Mouse (Mus musculus) kidney, embryonic 14.5 days (tissue): ENCODE measurements around the gene Nedd4. TPM values are rescaled to one million over a fixed set of nuclear protein-coding genes. Genes with fewer than 3 reads are reported as not detected.

Experiments used
- ATAC-seq: fragments of 200-750 bp; cut with Nextera tagmentation; 2 replicates; pipeline ENCODE4 v1.8.0; 2017; ENCODE audit warnings: moderate number of reproducible peaks, mild to moderate bottlenecking, moderate TSS enrichment, moderate library complexity; ENCODE audit not compliant: low FRiP score, low TSS enrichment
- H3K27ac ChIP-seq: fragments of 300-500 bp; sonication (generic); 2 replicates; pipeline ENCODE4 v1.5.1; 2014; ENCODE audit warnings: low read depth, mild to moderate bottlenecking, low read length, moderate library complexity, mixed read lengths
- H3K27me3 ChIP-seq: fragments of 300-500 bp; sonication (generic); 2 replicates; pipeline ENCODE4 v1.6.1; 2014; ENCODE audit warnings: mild to moderate bottlenecking, low read length; ENCODE audit not compliant: control insufficient read depth, insufficient read depth
- H3K36me3 ChIP-seq: fragments of 300-500 bp; sonication (generic); 2 replicates; pipeline ENCODE4 v1.6.1; 2014; ENCODE audit warnings: low read length, mixed read lengths; ENCODE audit not compliant: control insufficient read depth, insufficient read depth
- H3K4me1 ChIP-seq: fragments of 300-500 bp; sonication (generic); 2 replicates; pipeline ENCODE4 v1.6.1; 2014; ENCODE audit warnings: low read length, mixed read lengths; ENCODE audit not compliant: control insufficient read depth, insufficient read depth
- H3K4me2 ChIP-seq: fragments of 300-500 bp; sonication (generic); replicated peaks from 2 replicates; pipeline ENCODE4 v1.6.1; 2014; ENCODE audit warnings: low read depth, mild to moderate bottlenecking, low read length
- H3K4me3 ChIP-seq: fragments of 300-500 bp; sonication (generic); 2 replicates; pipeline ENCODE4 v1.5.1; 2014; ENCODE audit warnings: mild to moderate bottlenecking, low read length
- H3K9ac ChIP-seq: fragments of 300-500 bp; sonication (generic); 2 replicates; pipeline ENCODE4 v1.6.1; 2014; ENCODE audit warnings: low read depth, mild to moderate bottlenecking, low read length, moderate library complexity
- H3K9me3 ChIP-seq: fragments of 300-500 bp; sonication (generic); 2 replicates; pipeline ENCODE4 v1.6.1; 2016; ENCODE audit warnings: low read length; ENCODE audit not compliant: control insufficient read depth
- WGBS: fragments of 180-500 bp; shearing (Covaris S2); extraction: QIAGEN DNeasy Blood & Tissue Kit; methylation state at CpG from one replicate; pipeline ENCODE4 v1.1.7; 2014; 5-methylcytosine and 5-hydroxymethylcytosine counted together
- polyA plus RNA-seq: library from polyadenylated mRNA; unstranded; fragments of >200 nt; fragmentation: Nextera tagmentation; extraction: Ambion mirVana; gene quantifications from 2 replicates; pipeline ENCODE4 v1.2.1, GENCODE M21; 2014

The Nedd4 gene
- polyA plus RNA-seq, 1 experiment from 2014 or later: 806 TPM

- ATAC-seq: no peak
- peaks cover 86% of the 10 kb centered on the region for H3K36me3 ChIP-seq
- H3K4me2 ChIP-seq: no peak overlapping the region
- no peaks in the 10 kb centered on the region for H3K4me1 ChIP-seq
- H3K4me3 ChIP-seq: no peak overlapping the region
- no peak overlapping the region for H3K27ac ChIP-seq
- no peaks in the 10 kb centered on the region for H3K27me3 ChIP-seq
- no peak overlapping the region for H3K9ac ChIP-seq
- no peaks in the 10 kb centered on the region for H3K9me3 ChIP-seq
- WGBS: 92% methylated on average over 4 of the region's 4 CpGs
Observed at GRCm38 (mm10) chr9:72685231-72685630, 23.1 kb downstream of the Nedd4 start.

DNA sequence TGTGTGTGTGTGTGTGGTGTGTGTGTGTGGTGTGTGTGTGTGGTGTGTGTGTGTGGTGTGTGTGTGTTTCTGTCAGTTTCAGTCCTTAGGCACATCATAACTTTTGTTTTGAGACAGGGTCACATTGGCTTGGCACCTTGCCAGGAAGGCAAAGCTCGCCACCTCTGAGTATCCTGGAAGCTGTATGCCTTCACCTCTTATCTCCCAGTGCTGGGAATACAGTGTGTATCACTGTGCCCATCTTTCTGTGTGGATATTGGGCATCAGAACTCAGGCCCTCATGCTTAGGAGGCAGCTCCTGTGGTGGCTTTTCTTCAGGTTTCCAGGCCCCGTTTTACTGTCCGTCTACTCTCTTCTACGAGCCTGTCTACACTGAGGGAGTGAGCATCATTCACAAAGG is 24.4 kb downstream of the Nedd4 start:
- no peak overlapping the region for H3K4me3 ChIP-seq
- H3K9ac ChIP-seq: no peak overlapping the region
- 82% methylated on average over 4 of the region's 4 CpGs for whole genome bisulfite sequencing
- ATAC-seq: no peak
- no peaks in the 10 kb centered on the region for H3K4me1 ChIP-seq
- H3K9me3 ChIP-seq: no peaks in the 10 kb centered on the region
- no peak overlapping the region for H3K4me2 ChIP-seq
- no peaks in the 10 kb centered on the region for H3K27me3 ChIP-seq
- no peak overlapping the region for H3K27ac ChIP-seq
- H3K36me3 ChIP-seq: peaks cover 93% of the 10 kb centered on the region

- Histone ChIP-seq H3K4me1 (no peaks in the 10 kb centered on the region), H3K4me3 (no peak overlapping the region), H3K9ac (no peak overlapping the region), H3K36me3 (peaks cover 93% of the 10 kb centered on the region), H3K27ac (no peak overlapping the region), H3K4me2 (no peak overlapping the region), H3K9me3 (no peaks in the 10 kb centered on the region), H3K27me3 (no peaks in the 10 kb centered on the region)
- ATAC-seq: no peak
- WGBS: 75% methylated on average over 5 of the region's 5 CpGs
Observed at GRCm38 (mm10) chr9:72689522-72689921, 27.4 kb downstream of the Nedd4 start.

- Histone ChIP-seq H3K9me3 (no peaks in the 10 kb centered on the region), H3K4me2 (no peak overlapping the region), H3K27me3 (no peaks in the 10 kb centered on the region), H3K36me3 (peaks cover 93% of the 10 kb centered on the region), H3K4me1 (0 out of 2 replicates have a peak, but pooled peaks cover 1% of the 10 kb centered on the region), H3K4me3 (no peak overlapping the region), H3K27ac (no peak overlapping the region), H3K9ac (no peak overlapping the region)
- WGBS: 61% methylated on average over 1 of the region's 1 CpGs
- no peak for ATAC-seq
Observed at GRCm38 (mm10) chr9:72690811-72691210, 28.7 kb downstream of the Nedd4 start.

DNA sequence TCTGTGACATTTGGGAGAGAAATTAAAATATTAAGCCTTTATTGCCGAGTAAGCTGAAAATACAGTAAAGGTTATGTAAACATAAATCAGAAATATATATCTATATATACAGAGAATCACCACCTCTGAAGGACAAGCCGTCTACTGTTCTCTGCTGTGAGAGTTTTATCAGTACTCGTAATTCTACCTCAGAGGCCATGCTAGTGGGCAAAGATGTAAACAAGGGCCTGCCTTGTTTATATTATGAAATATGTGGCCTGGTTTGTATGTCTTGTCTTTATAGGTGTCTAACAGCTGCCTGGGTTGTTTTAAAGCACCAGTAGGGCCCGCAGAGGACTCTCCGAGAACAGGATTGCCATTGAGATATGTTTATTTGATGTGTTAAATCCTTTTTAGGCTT is 29.8 kb downstream of the Nedd4 start:
- no peak for ATAC-seq
- H3K9me3 ChIP-seq: no peaks in the 10 kb centered on the region
- H3K27ac ChIP-seq: no peak overlapping the region
- H3K36me3 ChIP-seq: peaks cover 90% of the 10 kb centered on the region
- H3K4me1 ChIP-seq: 0 out of 2 replicates have a peak, but pooled peaks cover 3% of the 10 kb centered on the region
- 80% methylated on average over 5 of the region's 5 CpGs for WGBS
- no peak overlapping the region for H3K9ac ChIP-seq
- H3K4me2 ChIP-seq: no peak overlapping the region
- H3K27me3 ChIP-seq: no peaks in the 10 kb centered on the region
- H3K4me3 ChIP-seq: no peak overlapping the region

DNA sequence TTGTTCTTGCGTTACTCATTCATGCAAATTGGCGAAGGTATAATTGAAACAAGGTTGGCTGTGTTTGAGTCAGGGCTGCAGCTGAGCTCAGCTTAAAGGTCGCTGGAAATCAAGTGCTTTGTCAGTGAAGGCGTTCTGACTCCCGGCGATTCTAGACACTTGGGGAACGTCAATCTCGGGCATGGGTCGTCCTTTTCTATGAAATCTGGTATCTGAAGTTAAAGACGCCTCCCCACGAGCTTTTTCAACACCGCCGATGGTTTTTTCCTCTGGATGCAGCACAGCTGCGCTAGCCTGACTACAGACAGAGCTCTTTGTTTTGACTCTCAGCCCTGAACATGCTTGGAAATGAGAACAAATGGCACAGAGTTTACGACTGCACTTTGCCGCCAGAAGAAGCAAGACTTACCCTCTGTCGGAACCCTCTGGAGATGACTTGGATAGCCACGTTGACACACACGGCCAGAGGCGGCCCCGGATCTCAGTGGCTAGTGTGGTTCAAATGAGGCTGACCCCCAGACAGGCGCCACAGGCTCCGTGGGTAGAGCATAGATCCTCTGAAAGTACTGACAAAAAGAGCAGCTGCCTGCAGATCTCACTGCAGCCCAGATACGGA is 31.0 kb downstream of the Nedd4 start:
- Histone ChIP-seq H3K4me3 (no peak overlapping the region), H3K36me3 (peaks cover 86% of the 10 kb centered on the region), H3K4me2 (no peak overlapping the region), H3K9me3 (no peaks in the 10 kb centered on the region), H3K9ac (no peak overlapping the region), H3K4me1 (0 out of 2 replicates have a peak, but pooled peaks cover 3% of the 10 kb centered on the region), H3K27me3 (no peaks in the 10 kb centered on the region), H3K27ac (no peak overlapping the region)
- WGBS: 47% methylated on average over 24 of the region's 24 CpGs
- 0 out of 2 replicates have a peak, but pooled peaks have one; percentile 32 for ATAC-seq

DNA sequence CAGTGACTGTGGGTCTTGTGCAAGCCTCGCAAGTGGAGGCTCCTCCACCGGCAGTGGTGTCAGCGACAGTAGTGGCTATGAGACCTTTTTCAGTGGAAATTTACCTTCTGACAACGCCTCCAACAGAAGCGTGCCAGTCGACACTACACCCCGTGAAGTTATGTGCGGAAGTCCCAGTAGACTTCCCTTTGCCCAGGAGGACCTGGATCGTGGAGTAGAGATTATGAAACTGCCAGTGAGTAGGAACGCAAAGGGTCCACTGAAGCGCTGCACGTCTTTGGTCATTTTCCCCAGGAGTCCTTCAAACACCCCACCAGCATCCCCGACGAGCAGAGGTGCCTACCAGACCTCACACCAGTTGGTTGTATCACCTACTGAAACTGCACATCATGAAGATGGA is 31.7 kb downstream of the Nedd4 start:
- Histone ChIP-seq H3K4me1 (0 out of 2 replicates have a peak, but pooled peaks cover 3% of the 10 kb centered on the region), H3K36me3 (peaks cover 86% of the 10 kb centered on the region), H3K4me3 (no peak overlapping the region), H3K9ac (no peak overlapping the region), H3K9me3 (no peaks in the 10 kb centered on the region), H3K4me2 (no peak overlapping the region), H3K27me3 (no peaks in the 10 kb centered on the region), H3K27ac (no peak overlapping the region)
- WGBS: 85% methylated on average over 14 of the region's 14 CpGs
- ATAC-seq: no peak

DNA sequence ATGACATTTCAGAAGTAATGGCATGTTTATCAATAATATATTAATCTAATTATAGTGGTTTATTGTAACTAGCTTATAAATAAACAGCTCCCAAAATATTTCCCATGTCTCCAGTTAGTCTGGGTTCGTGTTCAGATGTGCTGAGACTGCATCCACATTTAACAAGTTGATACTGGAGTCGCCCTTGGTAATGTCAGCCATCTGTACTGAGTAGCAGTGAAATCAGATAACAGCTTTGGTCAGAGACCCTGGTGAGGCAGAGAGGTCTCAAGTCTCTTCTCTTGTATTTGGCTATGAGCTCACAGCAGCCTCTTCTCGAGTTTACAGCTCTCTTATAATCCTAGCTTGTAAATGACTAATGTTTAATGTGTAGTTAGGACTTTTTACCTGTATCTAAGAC is 34.4 kb downstream of the Nedd4 start:
- 51% methylated on average over 3 of the region's 3 CpGs for WGBS
- Histone ChIP-seq H3K27me3 (no peaks in the 10 kb centered on the region), H3K9ac (no peak overlapping the region), H3K4me2 (no peak overlapping the region), H3K27ac (no peak overlapping the region), H3K36me3 (peaks cover 86% of the 10 kb centered on the region), H3K4me3 (no peak overlapping the region), H3K4me1 (0 out of 2 replicates have a peak, but pooled peaks cover 3% of the 10 kb centered on the region), H3K9me3 (no peaks in the 10 kb centered on the region)
- ATAC-seq: no peak

GRCm38 (mm10) chr9:72697779-72698178 is 35.6 kb downstream of the Nedd4 start:
- no peak overlapping the region for H3K27ac ChIP-seq
- H3K9ac ChIP-seq: no peak overlapping the region
- 0 out of 2 replicates have a peak, but pooled peaks cover 3% of the 10 kb centered on the region for H3K4me1 ChIP-seq
- ATAC-seq: no peak
- no peaks in the 10 kb centered on the region for H3K9me3 ChIP-seq
- H3K36me3 ChIP-seq: peaks cover 89% of the 10 kb centered on the region
- H3K4me3 ChIP-seq: no peak overlapping the region
- WGBS: 77% methylated on average over 4 of the region's 4 CpGs
- H3K4me2 ChIP-seq: no peak overlapping the region
- no peaks in the 10 kb centered on the region for H3K27me3 ChIP-seq
